Mouse (Mus musculus) heart, adult 2 months (tissue): Measurements from ENCODE around the gene Adgrb3.

ENCODE experiments used
- CTCF ChIP-seq: fragments of 200-600 bp; IDR thresholded peaks from 2 replicates; pipeline ENCODE4 v1.8.1; 2022; ENCODE audit warnings: antibody characterized with exemption, mild to moderate bottlenecking, moderate library complexity
- POLR2A ChIP-seq: fragments of 200-500 bp; IDR thresholded peaks from 2 replicates; pipeline ENCODE4 v1.6.1; 2011; ENCODE audit warnings: mild to moderate bottlenecking, low read depth, low read length, control low read depth; ENCODE audit not compliant: insufficient read depth

DNA sequence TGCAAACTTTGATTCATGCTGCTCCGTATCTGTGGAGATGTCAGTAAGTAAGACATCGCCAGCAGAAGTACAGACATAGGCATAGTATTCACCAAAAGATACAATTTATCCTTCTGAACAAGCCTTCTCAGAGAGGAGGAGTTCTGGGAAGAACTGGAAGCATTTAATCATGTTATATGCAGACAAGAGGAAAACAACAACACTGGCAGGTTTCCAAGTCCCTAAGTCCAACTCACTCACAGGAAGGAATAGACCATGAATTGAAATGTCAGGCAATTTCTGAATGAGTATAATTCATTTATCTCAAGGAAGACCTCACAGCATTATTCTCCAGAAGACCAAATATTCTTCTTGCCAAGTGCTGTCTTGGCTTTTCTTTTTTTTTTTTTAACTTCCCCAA lies 408.8 kb downstream of the Adgrb3 start:
- TF ChIP-seq CTCF, result no peak
- TF ChIP-seq POLR2A, result no peak
